Mouse (Mus musculus) 416B (cell line): ENCODE results near the gene Hdac5.

Experiments
- DNase-seq: peaks from one replicate; pipeline ENCODE4 v3.0.0; 2011; ENCODE audit warnings: low read depth

Hdac5 gene

DNA sequence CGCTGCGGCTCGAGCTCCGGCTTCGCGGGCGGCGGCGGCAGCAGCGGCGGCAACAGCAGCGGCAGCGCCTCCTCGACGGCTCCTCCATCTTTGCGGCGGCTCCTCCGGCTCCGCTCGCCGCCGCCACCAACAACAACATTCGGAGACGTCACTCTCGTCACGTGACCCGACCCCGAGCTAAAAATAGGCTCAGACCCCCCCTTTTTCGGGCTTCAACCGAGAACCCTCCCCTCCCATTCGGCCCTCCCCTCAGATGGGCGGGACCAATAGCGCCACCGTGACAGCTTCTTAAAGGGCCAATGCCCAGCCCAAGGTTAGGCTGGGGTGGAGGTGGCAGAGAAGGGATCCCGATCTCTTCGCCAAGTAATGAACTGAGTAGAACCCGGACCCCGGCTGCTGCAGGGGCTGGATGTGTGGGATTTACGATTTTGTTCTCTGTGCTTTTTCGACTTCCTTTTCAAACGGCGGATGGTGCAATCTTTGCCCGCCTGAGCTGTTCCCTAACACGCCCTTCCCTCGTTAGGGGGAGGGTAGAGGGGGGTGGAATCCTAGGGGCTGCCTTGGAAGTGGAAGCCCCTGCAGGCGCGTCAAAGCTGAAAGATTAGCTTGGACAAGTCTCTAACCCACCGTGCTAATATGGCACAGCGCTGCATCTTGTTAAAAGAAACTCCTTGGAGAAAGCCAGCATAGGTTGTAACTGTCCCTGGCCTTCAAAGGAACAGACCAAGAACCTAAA is at the start of gene Hdac5:
Gene Hdac5 (minus strand): TSS at position 161 of the 736 bp plus-strand sequence.
- peak; percentile 98 for DNase-seq

DNA sequence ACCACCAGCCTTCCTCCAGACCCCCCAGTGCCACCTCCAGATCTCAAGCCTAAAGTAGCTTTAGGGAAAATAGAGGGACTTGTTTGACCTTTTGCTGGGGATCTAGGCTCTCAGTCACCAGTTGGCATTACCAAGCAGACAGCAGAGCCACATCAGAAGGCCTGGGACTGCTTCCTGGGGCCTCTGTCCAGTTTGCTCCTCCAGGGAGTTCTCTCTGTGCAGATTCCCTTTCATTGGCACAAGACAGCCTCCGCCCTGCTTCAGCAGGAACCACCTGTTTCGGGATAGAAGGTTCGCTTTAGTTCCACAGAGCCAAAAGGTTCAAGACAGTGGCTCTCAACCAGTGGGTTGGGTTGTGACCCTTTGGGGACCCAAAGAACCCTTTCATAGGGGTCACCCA is 49.6 kb upstream of the Hdac5 start:
- DNase-seq, result no peak

DNA sequence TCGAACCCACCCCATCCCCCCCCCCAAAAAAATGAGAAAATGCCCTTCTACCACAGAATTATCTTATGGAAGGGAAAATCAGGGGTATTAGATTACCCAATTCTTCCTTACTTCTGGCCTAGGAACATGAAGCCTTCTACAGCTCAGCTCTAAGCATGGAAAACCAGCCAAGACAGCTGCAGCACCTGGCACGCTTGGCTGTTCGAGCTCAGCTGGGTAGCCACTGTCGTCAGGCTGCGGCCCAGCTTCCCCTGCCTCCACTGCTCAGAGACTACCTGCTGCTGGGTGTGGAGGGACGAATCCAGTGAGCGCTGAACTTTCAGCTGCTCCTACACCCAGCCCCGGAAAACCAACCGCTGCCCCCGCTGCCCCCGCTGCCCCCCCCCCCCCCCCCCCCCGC is 47.8 kb upstream of the Hdac5 start:
- DNase-seq, result no peak

DNA sequence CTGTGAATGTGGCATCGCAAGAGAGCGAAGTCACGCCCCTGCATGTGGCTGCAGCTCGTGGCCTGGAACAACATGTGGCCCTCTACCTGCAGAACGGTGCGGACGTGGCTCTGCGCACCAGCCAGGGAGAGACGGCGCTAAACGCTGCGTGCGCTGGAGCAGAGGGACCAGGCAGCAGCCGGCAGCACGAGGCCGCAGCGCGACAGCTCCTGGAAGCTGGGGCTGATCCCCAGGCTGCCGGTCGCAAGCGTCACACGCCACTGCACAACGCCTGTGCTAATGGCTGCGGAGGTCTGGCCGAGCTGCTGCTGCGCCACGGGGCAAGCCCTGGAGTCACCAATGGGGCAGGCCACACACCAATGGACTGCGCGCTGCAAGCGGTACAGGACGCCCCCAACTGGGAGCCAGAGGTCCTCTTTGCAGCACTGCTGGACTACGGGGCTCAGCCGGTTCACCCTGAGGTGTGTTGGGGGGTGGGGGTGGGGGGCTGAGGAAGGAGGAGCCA is 46.5 kb upstream of the Hdac5 start:
- DNase-seq, result no peak

DNA sequence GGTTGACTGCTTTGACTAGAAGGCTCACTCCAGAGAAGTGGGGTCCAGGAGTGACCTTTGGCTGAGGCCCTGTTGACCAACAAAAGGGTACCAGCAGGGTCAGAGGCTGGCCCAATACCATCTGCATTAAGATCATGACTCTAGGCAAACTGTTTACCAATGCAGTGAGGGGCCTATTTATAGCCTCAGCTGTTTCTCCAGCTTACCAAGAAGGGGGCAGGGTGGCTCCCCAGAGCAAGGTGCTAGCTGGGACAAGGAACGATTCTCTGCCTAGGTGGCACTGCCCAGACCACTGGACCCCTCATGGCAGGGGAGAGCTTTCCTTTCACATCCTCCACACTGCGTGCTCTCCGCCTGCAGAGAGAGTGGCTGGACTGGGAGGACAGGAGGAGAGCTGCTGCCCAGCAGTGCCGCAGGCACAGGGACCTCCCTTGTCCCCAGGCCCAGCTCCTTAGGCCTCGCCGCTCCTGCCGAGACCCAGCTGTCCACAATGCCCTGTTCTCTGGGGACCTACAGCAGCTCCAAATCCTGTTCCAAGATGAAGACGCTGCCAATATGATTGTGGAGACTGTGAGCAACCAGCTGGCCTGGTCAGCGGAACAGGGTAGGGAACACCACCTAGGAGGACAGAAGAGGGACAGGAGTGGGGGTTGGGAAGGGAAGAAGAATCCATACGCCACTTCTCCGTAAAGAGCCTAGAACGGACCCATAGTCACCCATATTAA is 38.7 kb upstream of the Hdac5 start, which contains the start of gene Asb16:
Gene Asb16 (plus strand): TSS at position 224 of the 725 bp plus-strand sequence.
- DNase-seq, result no peak

DNA sequence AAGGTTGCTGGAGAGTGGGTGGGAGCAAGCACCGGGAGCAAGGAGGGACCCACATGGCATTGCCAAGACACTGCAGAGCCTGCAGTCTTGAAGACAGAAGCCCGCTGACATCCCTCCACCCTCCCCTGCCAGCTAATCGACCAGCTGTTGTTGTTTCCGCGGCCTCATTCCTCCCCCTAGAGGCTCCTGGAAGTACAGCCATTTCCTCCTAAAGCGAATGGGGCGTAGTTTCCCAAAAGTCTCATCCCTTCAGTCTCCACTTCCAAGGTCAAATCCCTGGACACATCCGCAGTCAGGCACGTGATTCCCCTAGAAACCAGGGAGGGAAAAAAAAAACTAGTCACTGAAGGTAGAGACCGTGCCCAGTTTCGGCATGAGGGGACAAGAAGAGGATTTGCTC is 37.5 kb upstream of the Hdac5 start:
- DNase-seq, result peak; percentile 78

DNA sequence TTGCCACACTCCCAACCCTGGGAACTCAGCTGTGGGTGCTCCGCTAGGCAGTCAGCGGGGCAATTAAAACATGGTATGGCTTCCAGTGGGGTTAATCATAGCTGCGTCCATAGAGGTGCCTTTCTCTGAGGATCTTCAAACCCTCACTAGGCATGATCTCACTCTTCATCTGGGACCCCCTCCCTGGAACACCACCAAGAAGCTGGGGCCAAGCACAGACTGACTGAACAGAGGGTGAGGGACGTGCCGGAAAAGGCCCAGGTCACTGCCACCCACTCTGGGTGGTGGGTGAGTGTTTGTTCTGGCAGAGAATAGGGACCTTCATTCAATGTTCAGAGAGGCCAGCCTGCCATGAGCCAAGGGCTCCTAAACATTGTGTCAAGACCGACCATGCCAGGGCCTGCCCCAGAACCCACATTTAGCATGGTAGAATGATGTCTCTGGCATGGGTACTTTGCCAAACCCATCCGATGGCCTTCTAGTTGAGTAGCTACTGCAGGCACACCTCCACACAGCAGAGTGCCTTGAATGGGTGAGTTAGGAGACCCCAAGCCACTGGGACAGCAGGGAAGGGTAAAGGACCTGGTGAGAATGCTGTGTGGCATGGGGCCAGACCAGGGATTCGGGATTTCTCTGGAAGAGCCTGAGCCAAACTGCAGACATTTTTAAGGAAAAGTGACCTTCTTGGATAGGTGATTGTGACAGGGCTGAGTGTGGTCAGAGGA is 36.8 kb upstream of the Hdac5 start:
- no peak for DNase-seq

DNA sequence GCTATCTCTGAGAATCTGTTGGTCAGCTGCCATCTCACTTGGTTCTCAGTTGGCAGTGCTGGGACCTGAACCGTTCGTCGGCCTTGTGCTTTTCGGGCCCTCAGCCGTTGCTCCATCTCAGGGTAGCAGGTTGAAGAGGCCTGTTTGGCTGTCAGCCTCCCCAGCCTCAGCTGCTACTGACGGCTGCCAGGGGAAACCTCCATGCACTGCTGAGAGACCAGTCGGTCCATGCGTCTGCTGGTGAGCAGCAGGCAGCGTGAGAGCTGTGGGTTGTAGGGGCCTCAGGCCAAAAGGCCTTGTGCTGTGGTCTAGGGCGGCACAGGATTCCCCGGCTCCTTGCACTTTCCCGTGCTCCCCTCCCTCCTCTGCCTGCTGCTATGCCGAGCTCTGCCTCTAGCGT is 35.9 kb upstream of the Hdac5 start:
- DNase-seq, result no peak

DNA sequence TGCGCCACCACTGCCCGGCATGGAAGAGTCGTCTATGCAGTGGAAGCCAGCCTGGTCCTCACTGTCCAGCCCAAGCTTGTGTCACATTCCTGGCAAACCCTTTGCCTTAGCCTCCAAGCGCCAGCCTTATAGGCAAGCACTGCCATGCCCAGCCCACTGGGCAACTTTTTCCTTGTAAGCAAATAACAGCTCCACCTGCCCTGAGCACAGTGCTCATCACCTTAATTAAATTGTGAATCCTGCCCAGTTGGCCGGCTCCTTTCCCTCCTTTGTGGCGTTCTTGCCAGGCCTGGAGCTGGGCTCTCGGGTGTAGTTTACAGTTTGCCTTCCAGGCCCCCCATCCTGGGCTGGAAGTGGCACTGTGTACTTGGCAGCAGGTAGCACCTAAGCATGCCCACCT is 33.2 kb upstream of the Hdac5 start:
- no peak for DNase-seq

DNA sequence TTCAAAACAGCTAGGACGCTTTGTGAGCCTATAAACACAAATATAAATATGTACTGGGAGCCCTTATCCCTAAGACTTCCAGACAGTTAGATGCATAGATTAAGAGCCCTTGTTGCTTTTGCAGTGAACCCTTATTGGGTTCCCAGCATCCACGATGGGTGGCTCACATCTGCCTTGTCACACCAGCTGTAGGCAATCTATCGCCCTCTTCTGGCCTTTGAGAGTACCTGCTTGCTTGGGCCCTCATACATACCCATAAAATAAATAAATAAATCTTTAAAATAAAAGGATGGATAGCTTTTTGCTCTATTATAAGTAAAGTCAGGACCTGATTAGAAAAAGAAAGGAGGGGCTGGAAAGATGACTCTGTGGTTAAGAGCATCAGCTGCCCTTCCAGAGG is 28.6 kb upstream of the Hdac5 start:
- DNase-seq, result peak; percentile 49

DNA sequence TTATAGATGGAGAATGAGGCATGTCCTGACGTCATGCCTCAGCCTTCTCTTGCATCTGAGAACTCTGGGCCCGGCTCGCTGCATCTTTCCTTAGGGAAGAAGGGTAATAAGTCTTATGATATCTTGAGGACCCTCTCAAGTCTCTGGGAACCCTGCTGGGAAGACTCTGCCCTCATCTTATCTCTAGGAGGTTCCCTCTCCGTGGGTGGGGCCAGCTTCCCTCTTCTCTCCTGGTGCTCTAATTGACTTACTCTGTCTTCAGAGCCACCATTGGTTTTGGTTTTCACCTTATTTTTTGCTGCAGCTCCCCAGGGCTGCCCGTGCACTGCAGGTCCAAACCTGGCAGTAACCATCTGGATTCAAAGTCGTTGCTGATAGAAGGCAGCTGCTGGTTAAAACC is 28.1 kb upstream of the Hdac5 start:
- no peak for DNase-seq

DNA sequence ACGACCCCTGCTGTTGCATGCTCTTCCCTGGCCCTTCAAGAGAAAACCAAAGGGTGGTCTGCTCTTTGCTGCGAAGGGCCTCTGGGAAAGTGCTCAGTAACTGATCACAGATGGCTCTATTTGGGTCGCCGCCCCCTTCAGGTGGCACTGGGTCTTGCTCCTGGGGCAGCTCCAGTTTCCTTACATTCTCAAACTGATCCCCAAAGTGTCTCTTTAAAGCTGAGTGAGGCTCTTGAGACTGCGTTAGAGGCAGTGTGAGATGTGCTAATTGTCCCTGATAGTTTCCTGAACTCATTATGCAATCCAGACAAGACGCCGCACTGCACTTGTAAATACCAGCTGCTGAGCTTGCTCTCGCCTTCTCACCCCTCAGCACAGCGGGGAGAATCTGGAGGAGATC is 27.5 kb upstream of the Hdac5 start:
- DNase-seq, result peak; percentile 17

DNA sequence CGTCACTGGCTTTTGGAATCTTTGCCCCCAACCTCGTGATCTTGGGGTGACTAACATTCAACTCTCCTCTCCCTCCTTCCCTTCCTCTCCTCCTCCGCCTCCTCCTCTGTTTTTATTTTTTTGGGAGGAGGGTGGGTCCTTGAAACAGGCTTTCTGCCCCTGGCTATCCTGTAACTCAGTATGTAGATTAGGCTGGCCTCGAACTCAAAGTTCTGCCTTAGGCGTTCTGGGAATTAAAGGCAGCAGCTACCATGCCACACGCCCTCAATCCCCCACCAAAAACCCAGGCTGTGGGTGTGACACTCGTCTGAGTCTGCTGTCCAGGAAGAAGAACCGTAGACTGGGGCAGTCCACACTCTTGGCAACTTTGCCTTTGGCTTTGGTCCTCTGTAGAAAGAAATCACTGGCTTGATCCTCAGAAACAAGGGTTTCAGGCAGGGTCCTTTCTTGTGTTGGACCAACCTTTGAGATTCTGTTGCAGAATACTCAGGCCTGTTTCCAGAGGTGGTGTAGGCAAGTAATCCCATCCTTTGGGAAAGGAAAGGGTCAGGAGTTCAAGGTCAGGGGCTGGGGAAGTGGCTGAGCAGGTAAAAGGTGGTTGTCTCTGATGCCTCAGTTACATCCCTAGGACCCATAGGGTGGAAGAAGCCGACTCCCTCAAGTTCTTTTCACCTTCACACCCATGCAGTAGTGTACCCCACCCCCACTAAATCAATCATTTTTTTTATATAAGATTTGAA is 19.6 kb upstream of the Hdac5 start:
- DNase-seq, result peak; percentile 38

DNA sequence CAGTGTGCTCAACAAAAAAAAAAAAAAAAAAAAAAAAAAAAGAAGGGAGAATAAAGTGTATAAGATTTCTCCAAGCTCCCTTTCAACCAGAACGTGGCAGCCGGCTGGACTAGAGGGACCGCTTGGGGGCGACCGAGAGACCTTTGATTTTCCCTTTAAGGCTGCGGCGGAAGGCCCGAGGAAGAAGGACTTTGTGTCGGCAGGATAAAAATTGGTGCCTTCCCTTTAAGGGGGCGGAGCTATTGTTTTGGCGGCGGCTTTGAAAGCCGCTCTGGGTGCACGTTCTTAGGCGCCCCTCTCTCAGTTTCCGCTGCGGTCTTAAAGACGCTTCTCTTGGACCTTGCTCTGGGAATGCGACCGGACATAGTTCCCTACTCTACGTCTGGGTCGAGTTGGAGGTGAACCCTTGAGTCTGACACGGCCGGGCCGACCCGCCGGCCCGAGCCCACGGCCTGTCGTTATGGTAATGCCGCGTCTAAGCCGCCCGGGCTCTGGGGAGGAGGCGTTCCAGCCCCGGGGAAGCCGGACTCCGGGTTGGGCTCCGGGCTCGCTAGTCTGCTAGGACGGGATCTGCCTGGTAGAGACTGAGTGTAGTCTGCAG is 18.8 kb upstream of the Hdac5 start, which contains the start of gene BC030867:
Gene BC030867 (plus strand): TSS at position 253 of the 601 bp plus-strand sequence.
- DNase-seq, result peak; percentile 97

DNA sequence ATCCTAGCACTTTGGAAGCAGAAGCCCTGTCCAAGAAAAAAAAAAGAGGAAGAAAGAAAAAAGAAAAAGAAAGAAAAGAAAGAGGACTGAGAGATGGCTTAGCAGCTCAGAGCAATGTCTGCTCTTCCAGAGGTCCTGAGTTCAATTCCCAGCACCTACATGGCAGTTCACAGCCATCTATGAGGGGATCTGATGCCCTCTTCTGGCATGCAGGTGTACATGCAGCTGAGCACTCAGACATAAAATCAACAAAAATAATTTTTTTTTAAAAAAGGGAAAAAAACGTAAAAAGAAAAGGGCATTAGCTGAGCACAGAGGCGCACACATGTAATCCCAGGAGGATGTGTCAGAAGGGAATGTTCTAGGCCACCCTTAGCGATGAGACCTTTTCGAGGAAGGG is 16.9 kb upstream of the Hdac5 start:
- peak; percentile 50 for DNase-seq

DNA sequence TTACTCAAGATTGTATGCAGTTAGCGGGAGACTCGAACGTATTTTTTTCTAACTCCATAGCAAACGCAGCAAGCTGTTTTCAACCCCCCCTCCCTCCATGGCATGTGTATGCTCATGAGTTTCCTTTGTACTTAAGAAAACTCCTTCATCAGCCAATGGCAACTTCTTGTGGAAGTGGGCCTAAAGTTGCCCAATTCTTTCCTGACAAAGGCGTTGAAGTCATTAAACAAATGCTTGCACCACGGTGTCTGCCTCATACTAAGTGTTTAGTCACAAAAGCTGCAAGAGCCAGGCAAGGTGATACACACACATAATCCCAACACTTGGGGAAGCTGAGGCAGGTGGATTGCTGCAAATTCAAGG is 16.3 kb upstream of the Hdac5 start:
- peak; percentile 91 for DNase-seq

DNA sequence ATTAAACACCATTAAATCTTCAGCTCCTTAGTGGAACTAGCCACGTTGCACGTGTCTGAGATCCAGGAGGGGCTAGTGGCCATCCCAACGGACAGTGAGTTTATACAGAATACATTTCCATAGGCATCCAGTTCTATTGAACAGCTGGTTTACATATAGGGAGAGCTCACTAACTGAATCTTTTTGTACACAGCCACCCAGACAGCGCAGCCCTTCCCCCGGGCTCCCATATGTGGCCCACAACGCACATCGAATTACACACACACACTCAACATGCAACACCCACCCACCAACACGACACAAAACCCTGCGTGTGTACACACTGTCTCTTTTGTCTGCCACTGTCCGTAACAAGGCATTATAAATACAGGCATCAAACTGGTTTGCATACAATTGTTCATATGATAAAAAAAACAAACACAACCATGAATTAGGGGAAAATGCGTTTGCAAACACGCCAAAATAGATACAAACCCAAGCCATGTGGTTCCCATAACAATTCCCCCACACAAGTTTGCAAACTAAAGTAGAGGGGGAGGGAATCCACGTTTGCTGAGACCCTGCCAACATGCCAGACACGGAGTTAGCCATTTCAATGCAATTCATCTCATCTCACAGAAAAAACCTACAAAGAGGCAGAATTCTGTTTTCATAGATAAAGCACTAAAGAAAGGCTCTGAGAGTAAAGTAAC is 15.8 kb upstream of the Hdac5 start:
- DNase-seq, result no peak

DNA sequence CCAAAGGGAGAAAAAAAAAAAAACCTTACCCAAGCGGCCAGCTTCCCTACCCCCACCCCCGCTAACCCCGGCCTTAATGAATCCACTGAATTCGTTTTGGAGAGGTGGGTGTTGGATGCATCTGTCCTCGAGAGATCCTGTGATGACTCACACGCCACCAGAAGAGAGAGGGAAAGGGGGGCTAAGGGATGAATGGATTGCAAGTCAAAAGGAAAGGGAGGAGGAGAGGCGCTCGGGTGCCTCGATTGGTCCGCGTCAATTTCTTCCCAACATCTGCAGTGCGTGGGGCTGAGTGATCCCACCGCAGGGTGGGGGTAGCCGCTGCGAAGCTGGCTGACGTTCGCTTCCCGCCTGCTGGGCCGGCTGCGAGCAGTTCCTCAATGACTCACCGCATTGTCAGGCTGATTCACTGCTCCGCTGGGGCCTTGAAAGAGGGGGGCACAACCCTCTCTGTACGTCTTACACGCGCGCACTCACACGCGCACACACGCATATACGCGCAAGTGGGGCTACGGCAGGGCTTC is 15.0 kb upstream of the Hdac5 start:
- DNase-seq, result peak; percentile 95

DNA sequence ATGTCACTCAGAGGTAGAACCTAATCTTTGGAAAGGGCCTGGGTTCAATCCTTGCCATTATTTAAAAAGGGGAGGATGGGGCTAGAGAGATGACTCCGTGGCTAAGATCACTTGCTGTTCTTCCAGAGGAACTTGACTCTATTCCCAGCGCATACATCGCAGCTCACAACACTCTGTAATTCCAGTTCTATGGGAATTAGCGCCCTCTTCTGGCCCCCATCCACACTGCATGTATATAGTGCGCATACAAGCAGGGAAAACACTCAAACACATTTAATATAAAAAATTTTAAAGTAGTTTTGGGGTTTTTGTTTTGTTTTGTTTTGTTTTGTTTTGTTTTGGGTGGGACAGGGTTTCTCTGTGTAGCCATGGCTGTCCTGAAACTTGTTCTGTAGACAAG is 11.9 kb upstream of the Hdac5 start:
- no peak for DNase-seq

DNA sequence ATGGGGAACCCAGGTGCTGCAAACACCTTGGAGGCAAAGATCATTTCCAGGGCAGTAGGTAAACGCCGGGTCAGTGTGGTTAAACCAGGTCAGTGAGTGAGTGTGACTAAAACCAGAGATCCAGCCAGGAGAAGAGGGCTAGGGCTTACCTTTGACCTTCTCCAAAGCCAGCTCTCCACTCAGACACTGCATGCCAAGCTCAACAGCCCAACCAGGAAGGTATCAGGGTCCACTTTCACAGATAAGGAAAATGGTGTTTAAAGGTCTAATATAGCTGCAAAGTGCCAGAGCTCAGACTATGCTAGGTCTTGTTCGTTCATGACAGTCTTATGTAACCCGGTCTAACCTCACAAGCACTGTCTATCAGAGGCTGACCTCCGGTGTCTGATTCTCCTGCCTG is 11.3 kb upstream of the Hdac5 start:
- DNase-seq, result no peak

DNA sequence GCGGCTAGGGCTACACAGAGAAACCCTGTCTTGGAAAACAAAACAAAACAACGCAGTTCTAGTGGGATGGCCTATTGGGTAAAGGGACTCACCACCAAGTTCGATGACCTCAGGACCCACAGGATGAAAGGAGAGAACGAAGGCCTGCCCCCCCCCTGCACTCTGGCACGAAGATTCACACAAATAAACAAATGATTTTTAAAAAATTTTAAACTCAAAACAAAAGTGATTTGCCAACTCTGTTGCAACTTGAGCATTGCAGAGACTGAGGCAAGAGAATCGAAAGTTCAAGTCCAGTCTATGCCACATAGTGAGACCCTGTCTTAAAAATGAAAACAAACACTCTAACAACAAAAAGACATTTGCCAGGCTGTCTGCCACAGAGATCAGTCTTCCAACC is 10.7 kb upstream of the Hdac5 start:
- no peak for DNase-seq
